Mouse (Mus musculus) testis, adult 2 months (tissue): Measurements from ENCODE around the gene Nol4l.

Source experiments
- CTCF ChIP-seq: fragments of 200-500 bp; IDR thresholded peaks from 2 replicates; pipeline ENCODE4 v1.5.1; 2012; ENCODE audit warnings: low read depth, mild to moderate bottlenecking, inconsistent platforms, low read length, moderate library complexity; ENCODE audit not compliant: control insufficient read depth, insufficient read depth, insufficient replicate concordance
- POLR2A ChIP-seq: fragments of 200-500 bp; IDR thresholded peaks from 2 replicates; pipeline ENCODE4 v1.6.1; 2012; ENCODE audit warnings: low read depth, mild to moderate bottlenecking, inconsistent platforms, low read length, moderate library complexity; ENCODE audit not compliant: control insufficient read depth

DNA sequence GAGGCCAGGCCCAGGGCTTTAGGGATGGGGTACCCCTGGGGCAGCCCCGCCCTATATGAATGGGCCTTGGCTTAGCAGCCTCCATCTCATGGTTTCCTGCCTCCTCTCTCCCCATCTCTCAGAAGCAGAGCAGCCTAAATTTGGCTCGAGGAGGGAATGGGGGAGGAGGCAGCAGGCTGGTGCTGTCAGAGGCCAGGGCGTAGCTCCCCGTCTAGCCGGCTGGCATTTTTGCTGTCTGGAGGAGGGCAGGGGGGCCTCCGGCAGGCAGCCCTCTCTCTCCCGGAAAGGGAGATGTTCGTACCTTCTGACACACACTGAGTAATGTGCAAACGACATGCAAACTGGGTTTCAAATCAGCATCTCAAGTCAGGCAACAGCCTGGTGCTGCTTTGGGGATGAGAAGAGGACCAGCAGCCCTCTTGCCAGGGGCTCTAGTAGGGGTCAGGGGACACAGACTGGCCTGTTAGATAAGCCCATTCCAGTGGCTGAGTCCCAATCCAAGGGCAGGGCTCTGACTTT is 35.4 kb downstream of the Nol4l start:
- TF ChIP-seq CTCF (no peak), POLR2A (no peak)
